Mouse (Mus musculus): ENCODE measurements at regions not wholly inside any gene's neighbourhood (a gene's known extent, or its start where the extent isn't known, plus 50 kb on each side); places are given as distances from the start of the nearest gene placed in this dataset.
A peak's percentile ranks its signal among the peaks of the same experiment; 100 is the strongest.

DNA sequence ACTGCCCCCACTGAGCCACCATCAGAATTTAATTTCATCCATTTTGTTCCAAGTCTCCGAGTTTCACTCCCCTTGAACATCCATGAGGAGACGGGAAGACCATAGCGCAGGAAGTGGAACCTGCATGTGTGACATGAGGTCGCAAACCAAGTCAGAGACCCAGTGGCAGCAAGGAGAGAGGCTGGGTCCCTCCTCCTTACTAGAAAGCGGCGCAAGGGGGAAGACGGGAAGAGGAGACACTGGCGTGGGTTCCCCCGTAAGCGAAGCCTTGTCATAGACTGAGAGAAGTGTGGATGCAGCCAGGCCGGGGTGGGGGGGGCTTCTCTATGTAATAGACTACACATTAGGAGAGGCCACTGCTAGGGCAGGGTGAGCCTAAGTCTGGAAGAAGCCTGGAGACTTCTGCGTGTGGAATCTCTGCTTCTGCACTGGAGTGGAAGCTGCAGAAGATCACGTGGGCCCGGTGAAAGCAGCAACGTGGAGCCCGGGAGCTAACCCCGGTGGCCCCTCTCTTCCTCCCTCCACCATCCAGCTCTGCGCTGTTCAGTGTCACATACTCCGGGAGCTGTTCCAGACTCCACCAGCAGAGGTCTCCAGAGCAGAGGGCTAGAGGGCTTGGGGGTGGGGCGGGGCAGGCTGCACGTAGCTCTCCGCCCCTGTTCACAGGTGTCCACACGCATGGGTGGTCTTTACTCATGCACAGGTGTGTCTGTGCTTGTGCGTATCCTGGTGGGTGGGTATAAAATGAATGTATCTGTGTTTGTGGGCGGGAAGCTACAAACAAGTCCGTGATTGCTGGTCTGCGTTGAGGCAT is 159.4 kb downstream of the Zfp36l2 start:
- H3K4me3 ChIP-seq (ENCODE audit: low read depth, low read length) = peak overlapping the region; percentile 13
- no peaks in the 10 kb centered on the region for H3K36me3 ChIP-seq (ENCODE audit: control insufficient read depth, insufficient read depth, low read length)
- peaks cover 30% of the 10 kb centered on the region for H3K4me1 ChIP-seq (ENCODE audit: control insufficient read depth, insufficient read depth, insufficient read length, low read length)
- no peaks in the 10 kb centered on the region for H3K27me3 ChIP-seq (ENCODE audit: control insufficient read depth, insufficient read depth, low read length)
- TF ChIP-seq POLR2A (IDR thresholded peaks at IDR 0.05; ENCODE audit: low read depth, low read length) = 0 out of 2 replicates have a peak, but pooled peaks have one; percentile 13
- TF ChIP-seq CTCF (IDR thresholded peaks at IDR 0.05; ENCODE audit: extremely low read depth, insufficient read length, insufficient replicate concordance, low read depth, low read length) = peak; percentile 96
- WGBS = 19% methylated on average over 27 of the region's 27 CpGs
- no peak overlapping the region for H3K27ac ChIP-seq (ENCODE audit: insufficient read depth, low read depth, low read length)

DNA sequence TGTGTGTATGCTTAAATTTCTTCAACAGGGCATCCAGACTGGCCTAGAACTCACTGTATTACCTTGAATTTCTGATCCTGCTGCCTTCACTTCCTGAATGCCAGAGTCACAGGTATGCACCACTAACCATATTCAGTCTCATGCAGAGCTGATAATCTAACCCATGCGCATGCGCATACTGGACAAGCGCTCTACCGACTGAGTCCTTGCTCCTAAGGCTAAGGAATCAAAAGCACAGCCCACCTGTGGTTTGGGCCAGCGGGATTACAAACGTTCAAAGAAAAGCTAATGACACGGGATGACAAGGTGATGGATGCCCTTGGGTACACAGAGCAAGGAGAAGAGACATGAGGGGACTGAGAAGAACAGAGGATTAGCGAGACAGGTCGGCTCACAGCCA is 160.5 kb downstream of the Zfp36l2 start:
- WGBS = 49% methylated on average over 9 of the region's 9 CpGs
- Histone ChIP-seq H3K27ac (ENCODE audit: insufficient read depth, low read depth, low read length) (peak overlapping the region; percentile 61), H3K4me1 (ENCODE audit: control insufficient read depth, insufficient read depth, insufficient read length, low read length) (peaks cover 20% of the 10 kb centered on the region), H3K4me3 (ENCODE audit: low read depth, low read length) (no peak overlapping the region), H3K27me3 (ENCODE audit: control insufficient read depth, insufficient read depth, low read length) (no peaks in the 10 kb centered on the region), H3K36me3 (ENCODE audit: control insufficient read depth, insufficient read depth, low read length) (no peaks in the 10 kb centered on the region)
- no peak for TF ChIP-seq CTCF (IDR thresholded peaks at IDR 0.05; ENCODE audit: extremely low read depth, insufficient read length, insufficient replicate concordance, low read depth, low read length)
- no peak for TF ChIP-seq POLR2A (IDR thresholded peaks at IDR 0.05; ENCODE audit: low read depth, low read length)

DNA sequence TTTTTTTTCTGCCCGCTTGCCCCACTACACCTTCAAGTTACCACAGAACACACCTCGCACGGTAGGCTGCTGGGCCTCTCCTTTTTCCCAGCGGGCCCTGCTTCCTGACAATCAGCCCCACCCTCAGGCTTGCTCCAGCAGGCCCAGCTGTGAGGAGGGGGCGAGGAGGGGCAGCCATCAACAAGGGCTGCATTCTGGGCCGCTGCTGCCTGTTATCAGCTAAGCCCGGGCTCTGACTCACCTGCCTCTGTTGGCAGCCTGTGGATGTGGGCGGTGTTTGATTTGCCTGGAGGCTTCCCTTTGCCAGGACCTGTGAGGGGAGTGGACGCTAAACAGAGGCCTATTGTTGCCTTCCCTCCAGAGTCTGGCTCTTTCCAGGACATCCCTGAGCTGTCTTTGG is 161.6 kb downstream of the Zfp36l2 start:
- TF ChIP-seq CTCF (IDR thresholded peaks at IDR 0.05; ENCODE audit: extremely low read depth, insufficient read length, insufficient replicate concordance, low read depth, low read length) (no peak), POLR2A (IDR thresholded peaks at IDR 0.05; ENCODE audit: low read depth, low read length) (no peak)
- peak overlapping the region; percentile 4; the same call in 1 of the 2 replicates for H3K4me3 ChIP-seq (ENCODE audit: low read depth, low read length)
- no peaks in the 10 kb centered on the region for H3K27me3 ChIP-seq (ENCODE audit: control insufficient read depth, insufficient read depth, low read length)
- H3K4me1 ChIP-seq (ENCODE audit: control insufficient read depth, insufficient read depth, insufficient read length, low read length) = peaks cover 20% of the 10 kb centered on the region
- 11% methylated on average over 8 of the region's 9 CpGs for WGBS
- H3K27ac ChIP-seq (ENCODE audit: insufficient read depth, low read depth, low read length) = peak overlapping the region; percentile 57
- no peaks in the 10 kb centered on the region for H3K36me3 ChIP-seq (ENCODE audit: control insufficient read depth, insufficient read depth, low read length)

DNA sequence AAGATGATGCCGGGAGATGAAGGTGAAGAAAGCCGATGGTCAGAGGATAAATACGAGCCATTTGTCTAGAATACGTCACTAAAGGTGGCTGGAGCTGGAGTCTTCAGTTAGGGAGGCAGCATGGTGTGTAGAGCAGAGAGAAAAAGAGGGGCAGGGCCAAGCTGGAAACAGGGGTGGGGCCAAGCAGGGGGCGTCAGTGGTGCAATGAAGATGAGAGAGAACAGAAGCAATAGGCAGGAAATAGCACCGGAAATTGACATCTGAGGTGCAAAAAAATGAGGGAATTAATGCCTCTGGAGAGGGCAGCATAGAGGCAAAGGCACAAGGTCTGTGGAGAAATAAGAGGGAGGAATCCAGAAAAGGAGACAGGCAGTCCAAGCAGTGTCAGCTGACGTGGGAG is 165.4 kb downstream of the Zfp36l2 start:
- TF ChIP-seq CTCF (IDR thresholded peaks at IDR 0.05; ENCODE audit: extremely low read depth, insufficient read length, insufficient replicate concordance, low read depth, low read length) (no peak), POLR2A (IDR thresholded peaks at IDR 0.05; ENCODE audit: low read depth, low read length) (no peak)
- Histone ChIP-seq H3K4me1 (ENCODE audit: control insufficient read depth, insufficient read depth, insufficient read length, low read length) (peaks cover 12% of the 10 kb centered on the region), H3K36me3 (ENCODE audit: control insufficient read depth, insufficient read depth, low read length) (no peaks in the 10 kb centered on the region), H3K27me3 (ENCODE audit: control insufficient read depth, insufficient read depth, low read length) (no peaks in the 10 kb centered on the region), H3K27ac (ENCODE audit: insufficient read depth, low read depth, low read length) (no peak overlapping the region), H3K4me3 (ENCODE audit: low read depth, low read length) (no peak overlapping the region)
- WGBS = 87% methylated on average over 7 of the region's 7 CpGs

DNA sequence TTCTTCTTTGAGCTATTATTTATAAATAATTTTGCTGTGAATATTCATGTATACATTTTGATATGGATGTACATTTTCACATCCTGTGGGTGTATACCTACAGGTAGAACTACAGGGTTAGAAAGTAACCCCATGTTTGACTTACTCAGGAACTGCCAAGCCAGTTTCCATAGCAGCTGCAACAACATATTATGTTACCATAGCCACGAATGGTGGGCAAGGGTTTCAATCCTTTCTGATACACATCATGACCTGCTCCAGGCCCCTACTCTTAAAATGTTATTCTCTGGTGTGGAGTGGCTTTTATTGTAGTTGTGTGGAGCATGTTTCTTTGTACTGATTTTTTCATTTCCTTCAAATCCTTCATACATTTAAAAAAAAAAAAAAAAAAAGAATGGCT is 168.9 kb downstream of the Zfp36l2 start:
- 13% methylated on average over 1 of the region's 1 CpGs for WGBS
- peaks cover 14% of the 10 kb centered on the region; the same call in 1 of the 2 replicates for H3K4me1 ChIP-seq (ENCODE audit: control insufficient read depth, insufficient read depth, insufficient read length, low read length)
- TF ChIP-seq CTCF (IDR thresholded peaks at IDR 0.05; ENCODE audit: extremely low read depth, insufficient read length, insufficient replicate concordance, low read depth, low read length) (no peak), POLR2A (IDR thresholded peaks at IDR 0.05; ENCODE audit: low read depth, low read length) (no peak)
- no peaks in the 10 kb centered on the region for H3K27me3 ChIP-seq (ENCODE audit: control insufficient read depth, insufficient read depth, low read length)
- no peak overlapping the region for H3K4me3 ChIP-seq (ENCODE audit: low read depth, low read length)
- H3K27ac ChIP-seq (ENCODE audit: insufficient read depth, low read depth, low read length) = no peak overlapping the region
- H3K36me3 ChIP-seq (ENCODE audit: control insufficient read depth, insufficient read depth, low read length) = no peaks in the 10 kb centered on the region

DNA sequence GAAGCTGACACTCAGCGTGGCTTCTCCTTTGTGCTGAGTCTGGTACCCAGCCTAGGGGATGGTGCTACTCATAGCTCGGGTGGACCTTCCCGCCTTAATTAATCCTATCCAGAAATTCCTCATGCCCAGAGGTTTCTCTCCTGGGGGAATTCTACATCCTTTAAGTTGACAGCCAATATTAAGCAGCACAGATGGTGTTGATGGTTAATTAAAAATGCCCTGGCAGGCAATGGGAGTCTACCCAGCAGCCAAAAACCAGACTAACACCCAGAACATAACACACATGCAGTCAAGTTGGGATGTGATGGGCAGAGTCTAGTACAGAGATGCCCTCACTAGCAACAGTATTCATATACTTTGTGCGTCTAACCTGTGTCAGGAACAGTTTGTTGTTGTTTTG is 169.9 kb downstream of the Zfp36l2 start:
- peaks cover 18% of the 10 kb centered on the region; the same call in 1 of the 2 replicates for H3K4me1 ChIP-seq (ENCODE audit: control insufficient read depth, insufficient read depth, insufficient read length, low read length)
- H3K27me3 ChIP-seq (ENCODE audit: control insufficient read depth, insufficient read depth, low read length) = no peaks in the 10 kb centered on the region
- WGBS = 87% methylated on average over 4 of the region's 4 CpGs
- no peak overlapping the region for H3K4me3 ChIP-seq (ENCODE audit: low read depth, low read length)
- no peak overlapping the region for H3K27ac ChIP-seq (ENCODE audit: insufficient read depth, low read depth, low read length)
- TF ChIP-seq POLR2A (IDR thresholded peaks at IDR 0.05; ENCODE audit: low read depth, low read length) (no peak), CTCF (IDR thresholded peaks at IDR 0.05; ENCODE audit: extremely low read depth, insufficient read length, insufficient replicate concordance, low read depth, low read length) (no peak)
- no peaks in the 10 kb centered on the region for H3K36me3 ChIP-seq (ENCODE audit: control insufficient read depth, insufficient read depth, low read length)

DNA sequence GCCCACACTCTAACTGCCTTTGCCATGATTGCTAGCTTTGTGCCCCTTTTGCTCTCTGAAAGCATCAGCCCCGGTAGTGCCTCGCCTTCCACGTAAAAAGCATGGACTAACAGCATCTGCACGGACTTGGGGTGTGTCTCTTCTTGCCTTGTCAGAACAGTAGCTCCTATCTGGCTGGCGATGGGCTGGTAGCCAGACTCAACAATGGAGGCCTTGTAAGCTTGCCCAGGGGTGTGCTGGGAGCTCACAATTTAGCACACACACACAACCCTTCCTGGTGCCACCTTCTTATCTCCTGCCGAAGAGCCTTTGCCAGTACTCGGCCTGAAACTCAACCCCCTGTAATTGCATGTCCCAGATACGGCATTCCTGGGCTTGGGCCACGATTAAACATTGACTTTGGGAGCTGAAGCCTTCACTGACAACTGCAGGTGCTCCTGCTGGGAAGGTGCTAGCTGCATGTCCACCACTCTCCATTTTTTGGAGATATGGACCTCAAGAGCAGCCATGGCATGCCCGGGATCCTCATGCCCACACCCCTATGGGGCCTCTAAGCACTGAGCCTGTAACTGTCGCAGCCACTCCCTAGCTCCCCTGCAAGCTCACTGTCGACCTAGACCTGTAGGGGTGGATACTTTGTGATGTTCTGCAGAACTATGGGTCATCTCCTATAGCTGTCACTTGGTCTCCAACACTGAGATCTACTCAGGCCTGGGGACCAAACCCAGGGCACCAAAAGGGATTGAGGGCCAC is 166.7 kb upstream of the Haao start:
- Histone ChIP-seq H3K36me3 (ENCODE audit: control insufficient read depth, insufficient read depth, low read length) (no peaks in the 10 kb centered on the region), H3K4me3 (ENCODE audit: low read depth, low read length) (no peak overlapping the region), H3K27ac (ENCODE audit: insufficient read depth, low read depth, low read length) (peak overlapping the region; percentile 68), H3K27me3 (ENCODE audit: control insufficient read depth, insufficient read depth, low read length) (no peaks in the 10 kb centered on the region), H3K4me1 (ENCODE audit: control insufficient read depth, insufficient read depth, insufficient read length, low read length) (peaks cover 34% of the 10 kb centered on the region)
- 0 out of 2 replicates have a peak, but pooled peaks have one; percentile 5 for TF ChIP-seq CTCF (IDR thresholded peaks at IDR 0.05; ENCODE audit: extremely low read depth, insufficient read length, insufficient replicate concordance, low read depth, low read length)
- TF ChIP-seq POLR2A (IDR thresholded peaks at IDR 0.05; ENCODE audit: low read depth, low read length) = no peak
- WGBS = 28% methylated on average over 12 of the region's 12 CpGs

Measured in small intestine, adult 2 months (tissue).